Mouse (Mus musculus): ENCODE results near the gene Cpz.

DNA sequence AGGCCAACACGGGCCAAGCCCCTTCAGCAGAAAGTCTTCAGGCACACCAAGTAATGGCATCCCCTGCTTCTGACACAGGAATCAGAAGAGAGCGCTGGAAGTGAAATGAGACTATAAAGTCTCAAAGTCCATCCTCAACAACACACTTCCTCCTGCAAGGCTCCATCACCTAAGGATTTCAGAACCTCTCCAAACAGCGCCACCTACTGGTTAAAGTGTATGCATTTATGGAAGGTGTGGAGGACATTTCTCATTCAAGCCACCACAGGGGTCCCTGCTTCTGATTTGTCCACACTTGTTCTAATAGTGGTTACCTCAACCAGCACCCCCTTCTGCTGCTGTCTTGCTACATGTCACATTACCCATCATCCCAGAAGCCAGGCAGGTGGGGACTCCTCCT, 10.8 kb upstream of the Cpz start:
- peak; percentile 54 for TF ChIP-seq CTCF (IDR thresholded peaks at IDR 0.05; ENCODE audit: low read depth)
- no peak for TF ChIP-seq EP300 (IDR thresholded peaks at IDR 0.05; ENCODE audit: low read depth)
